Mouse (Mus musculus): ENCODE results near the gene Cpxm1. TPM values are rescaled to one million over a fixed set of nuclear protein-coding genes. Genes with fewer than 3 reads are reported as not detected.

Gene Cpxm1
- polyA plus RNA-seq, 1 experiment from 2014 or later: 46.7 TPM

DNA sequence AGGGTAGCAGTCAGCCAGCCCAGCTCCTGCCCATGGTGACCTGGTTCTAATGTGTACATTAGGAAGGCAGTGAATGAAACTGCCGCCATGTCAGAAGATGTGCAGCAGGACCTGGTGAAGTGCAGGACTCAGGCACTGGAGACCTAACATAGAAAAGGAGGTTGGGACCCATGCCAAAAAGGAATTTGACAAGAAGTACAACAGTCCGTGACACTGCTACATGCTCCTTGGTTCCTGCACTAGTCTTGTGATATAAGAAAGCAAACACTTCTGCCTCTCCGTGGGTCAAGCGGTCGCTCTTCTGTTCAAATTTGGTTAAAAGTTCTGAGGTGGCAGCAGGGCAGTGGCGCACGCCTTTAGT, 56.2 kb downstream of the Cpxm1 start:
- Histone ChIP-seq H3K4me3 (ENCODE audit: low read depth, low read length) (no peak overlapping the region), H3K27ac (ENCODE audit: low read length) (no peak overlapping the region), H3K9ac (replicated peaks; ENCODE audit: low read depth, low read length) (no peak overlapping the region), H3K27me3 (ENCODE audit: control insufficient read depth, insufficient read depth, low read length) (no peaks in the 10 kb centered on the region), H3K36me3 (ENCODE audit: control insufficient read depth, insufficient read depth, low read length) (no peaks in the 10 kb centered on the region), H3K9me3 (ENCODE audit: control insufficient read depth, low read depth, low read length) (no peaks in the 10 kb centered on the region), H3K4me2 (replicated peaks; ENCODE audit: low read depth, low read length) (no peak overlapping the region), H3K4me1 (ENCODE audit: control insufficient read depth, insufficient read depth, low read length) (no peaks in the 10 kb centered on the region)
- no peak for ATAC-seq (ENCODE audit: insufficient number of reproducible peaks, insufficient read depth, low FRiP score, low read depth)
- WGBS: 82% methylated on average over 7 of the region's 7 CpGs

Other genes with a start within 250 kb of the Cpxm1 start
- 596 and 613 TPM in 2 replicates for gene Snrpb, start 218.2 kb downstream of the Cpxm1 start, polyA plus RNA-seq (2014; fragmentation: Nextera tagmentation; extraction: Ambion mirVana)
- gene Tmc2, start 202.4 kb downstream of the Cpxm1 start, polyA plus RNA-seq (2014; fragmentation: Nextera tagmentation; extraction: Ambion mirVana): not detected in 2 replicates
- 273 and 305 TPM in 2 replicates for gene Nop56, start 123.1 kb downstream of the Cpxm1 start, polyA plus RNA-seq (2014; fragmentation: Nextera tagmentation; extraction: Ambion mirVana)
- 165 and 169 TPM in 2 replicates for gene Idh3b, start 113.0 kb downstream of the Cpxm1 start, polyA plus RNA-seq (2014; fragmentation: Nextera tagmentation; extraction: Ambion mirVana)
- 3.7 and 4.7 TPM in 2 replicates for gene Ebf4, start 102.4 kb downstream of the Cpxm1 start, polyA plus RNA-seq (2014; fragmentation: Nextera tagmentation; extraction: Ambion mirVana)
- gene Gm28372, start 7.7 kb upstream of the Cpxm1 start, polyA plus RNA-seq (2014; fragmentation: Nextera tagmentation; extraction: Ambion mirVana): 0.13 TPM in 1 of 2 replicates, not detected in the other
- gene 1700020A23Rik, start 7.7 kb upstream of the Cpxm1 start, polyA plus RNA-seq (2014; fragmentation: Nextera tagmentation; extraction: Ambion mirVana): not detected in 2 replicates
- gene Tmem239, start 8.9 kb upstream of the Cpxm1 start, polyA plus RNA-seq (2014; fragmentation: Nextera tagmentation; extraction: Ambion mirVana): not detected in 2 replicates
- 69.7 and 71.3 TPM in 2 replicates for gene Vps16, start 26.8 kb upstream of the Cpxm1 start, polyA plus RNA-seq (2014; fragmentation: Nextera tagmentation; extraction: Ambion mirVana)
- 12.4 and 12.9 TPM in 2 replicates for gene Pced1a, start 27.1 kb upstream of the Cpxm1 start, polyA plus RNA-seq (2014; fragmentation: Nextera tagmentation; extraction: Ambion mirVana)
- gene Ptpra, start 52.7 kb upstream of the Cpxm1 start, polyA plus RNA-seq (2014; fragmentation: Nextera tagmentation; extraction: Ambion mirVana): 110 and 115 TPM in 2 replicates
- 85.6 and 86.2 TPM in 2 replicates for gene Mrps26, start 166.2 kb upstream of the Cpxm1 start, polyA plus RNA-seq (2014; fragmentation: Nextera tagmentation; extraction: Ambion mirVana)
- not detected in 2 replicates for gene Oxt, start 178.6 kb upstream of the Cpxm1 start, polyA plus RNA-seq (2014; fragmentation: Nextera tagmentation; extraction: Ambion mirVana)
- gene Avp, start 185.0 kb upstream of the Cpxm1 start, polyA plus RNA-seq (2014; fragmentation: Nextera tagmentation; extraction: Ambion mirVana): not detected in 2 replicates
- gene Fastkd5, start 232.5 kb upstream of the Cpxm1 start, polyA plus RNA-seq (2014; fragmentation: Nextera tagmentation; extraction: Ambion mirVana): 17.1 and 17.9 TPM in 2 replicates
- gene Ubox5, start 232.5 kb upstream of the Cpxm1 start, polyA plus RNA-seq (2014; fragmentation: Nextera tagmentation; extraction: Ambion mirVana): 14.0 and 14.6 TPM in 2 replicates
- 2.8 and 4.0 TPM in 2 replicates for gene Lzts3, start 245.2 kb upstream of the Cpxm1 start, polyA plus RNA-seq (2014; fragmentation: Nextera tagmentation; extraction: Ambion mirVana)

Data from stomach, embryonic 14.5 days (tissue).